Mouse (Mus musculus) heart, postnatal 0 days (tissue): ENCODE measurements around the gene Ypel5. TPM values are rescaled to one million over a fixed set of nuclear protein-coding genes. Genes with fewer than 3 reads are reported as not detected.

Source experiments
- ATAC-seq: fragments of 200-750 bp; cut with Nextera tagmentation; 2 replicates; pipeline ENCODE4 v1.8.0; 2017; ENCODE audit warnings: low read depth, moderate number of reproducible peaks, moderate library complexity; ENCODE audit not compliant: insufficient read depth
- DNase-seq: peaks from one replicate; pipeline ENCODE4 v3.0.0-alpha.2; 2016; ENCODE audit warnings: low spot score
- H3K27ac ChIP-seq: fragments of 300-500 bp; sonication (generic); 2 replicates; pipeline ENCODE4 v1.5.1; 2014; ENCODE audit warnings: low read depth, mild to moderate bottlenecking
- H3K27me3 ChIP-seq: fragments of 300-500 bp; sonication (generic); 2 replicates; pipeline ENCODE4 v1.6.1; 2014; ENCODE audit warnings: low read length, mixed read lengths; ENCODE audit not compliant: control insufficient read depth, insufficient read depth
- H3K36me3 ChIP-seq: fragments of 300-500 bp; sonication (generic); replicated peaks from 2 replicates; pipeline ENCODE4 v1.6.1; 2014; ENCODE audit warnings: low read length, mixed read lengths; ENCODE audit not compliant: control insufficient read depth, insufficient read depth
- H3K4me1 ChIP-seq: fragments of 300-500 bp; sonication (generic); 2 replicates; pipeline ENCODE4 v1.6.1; 2014; ENCODE audit warnings: antibody characterized with exemption; ENCODE audit not compliant: control insufficient read depth, insufficient read depth
- H3K4me2 ChIP-seq: fragments of 300-500 bp; sonication (generic); 2 replicates; pipeline ENCODE4 v1.6.1; 2014; ENCODE audit warnings: low read depth, mild to moderate bottlenecking, low read length, moderate library complexity
- H3K4me3 ChIP-seq: fragments of 300-500 bp; sonication (generic); 2 replicates; pipeline ENCODE4 v1.5.1; 2014; ENCODE audit warnings: low read depth, low read length
- H3K9ac ChIP-seq: fragments of 300-500 bp; sonication (generic); replicated peaks from 2 replicates; pipeline ENCODE4 v1.6.1; 2014; ENCODE audit warnings: low read depth, low read length, mixed read lengths
- H3K9me3 ChIP-seq: fragments of 300-500 bp; sonication (generic); replicated peaks from 2 replicates; pipeline ENCODE4 v1.6.1; 2016; ENCODE audit warnings: low read length; ENCODE audit not compliant: control insufficient read depth
- CTCF ChIP-seq: IDR thresholded peaks from 2 replicates; pipeline ENCODE4 v1.5.1; 2016; ENCODE audit warnings: antibody characterized with exemption, control low read depth, low read depth
- EP300 ChIP-seq: IDR thresholded peaks from 2 replicates; pipeline ENCODE4 v1.6.1; 2016; ENCODE audit warnings: antibody characterized with exemption, low read depth
- WGBS: fragments of 180-500 bp; shearing (Covaris S2); extraction: QIAGEN DNeasy Blood & Tissue Kit; methylation state at CpG from one replicate; pipeline ENCODE4 v1.1.7; 2014; 5-methylcytosine and 5-hydroxymethylcytosine counted together
- polyA plus RNA-seq: library from polyadenylated mRNA; unstranded; fragments of >200 nt; fragmentation: Nextera tagmentation; extraction: Ambion mirVana; gene quantifications from 2 replicates; pipeline ENCODE4 v1.2.1, GENCODE M21; 2015
- total RNA-seq: library from RNA; depleted of rRNA; stranded (reverse); fragments of >200 nt; gene quantifications from 2 replicates; pipeline ENCODE4 v1.2.3, GENCODE M21; 2014; ENCODE audit warnings: low replicate concordance

Gene Ypel5
- total and polyA plus RNA-seq, 2 experiments from 2014 or later, result 39.0 to 63.3 TPM

DNA sequence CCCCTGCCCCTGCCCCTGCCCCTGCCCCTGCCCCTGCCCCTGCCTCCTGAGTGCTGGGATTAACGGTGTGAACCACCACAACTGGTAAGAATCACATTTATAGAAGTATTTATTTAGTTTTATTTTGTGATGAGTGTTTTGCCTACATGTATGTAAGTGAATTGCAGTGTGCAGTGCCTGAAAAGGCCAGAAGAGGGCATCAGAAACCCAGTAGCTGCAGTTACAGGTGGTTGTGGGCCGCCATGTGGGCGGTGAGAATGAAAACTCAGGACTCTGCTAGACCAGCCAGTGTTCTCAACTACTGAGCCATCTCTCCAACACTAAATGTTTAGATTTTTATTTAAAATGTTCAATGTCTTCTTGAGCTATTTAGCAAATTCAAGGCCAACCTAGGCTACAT, 39.7 kb upstream of the Ypel5 start:
- H3K4me2 ChIP-seq, result no peak overlapping the region
- DNase-seq (no peak), ATAC-seq (no peak)
- H3K4me3 ChIP-seq, result no peak overlapping the region
- H3K4me1 ChIP-seq, result no peaks in the 10 kb centered on the region
- TF ChIP-seq CTCF (no peak), EP300 (no peak)
- no peaks in the 10 kb centered on the region for H3K27me3 ChIP-seq
- H3K36me3 ChIP-seq, result no peaks in the 10 kb centered on the region
- H3K27ac ChIP-seq, result no peak overlapping the region
- no peak overlapping the region for H3K9ac ChIP-seq
- WGBS, result 99% methylated on average over 3 of the region's 3 CpGs
- H3K9me3 ChIP-seq, result no peaks in the 10 kb centered on the region

- DNase-seq, result peak; percentile 74
- TF ChIP-seq CTCF, result peak; percentile 83
- TF ChIP-seq EP300, result no peak
- Histone ChIP-seq H3K4me2 (no peak overlapping the region), H3K9ac (no peak overlapping the region), H3K4me3 (no peak overlapping the region), H3K4me1 (no peaks in the 10 kb centered on the region), H3K36me3 (no peaks in the 10 kb centered on the region), H3K27me3 (no peaks in the 10 kb centered on the region), H3K9me3 (no peaks in the 10 kb centered on the region), H3K27ac (no peak overlapping the region)
- 6% methylated on average over 2 of the region's 2 CpGs for WGBS
- ATAC-seq, result peak; percentile 64; the same call in 1 of the 2 replicates
These were observed 38.4 kb upstream of the Ypel5 start for GRCm38 (mm10) chr17:72797867-72798266.

DNA sequence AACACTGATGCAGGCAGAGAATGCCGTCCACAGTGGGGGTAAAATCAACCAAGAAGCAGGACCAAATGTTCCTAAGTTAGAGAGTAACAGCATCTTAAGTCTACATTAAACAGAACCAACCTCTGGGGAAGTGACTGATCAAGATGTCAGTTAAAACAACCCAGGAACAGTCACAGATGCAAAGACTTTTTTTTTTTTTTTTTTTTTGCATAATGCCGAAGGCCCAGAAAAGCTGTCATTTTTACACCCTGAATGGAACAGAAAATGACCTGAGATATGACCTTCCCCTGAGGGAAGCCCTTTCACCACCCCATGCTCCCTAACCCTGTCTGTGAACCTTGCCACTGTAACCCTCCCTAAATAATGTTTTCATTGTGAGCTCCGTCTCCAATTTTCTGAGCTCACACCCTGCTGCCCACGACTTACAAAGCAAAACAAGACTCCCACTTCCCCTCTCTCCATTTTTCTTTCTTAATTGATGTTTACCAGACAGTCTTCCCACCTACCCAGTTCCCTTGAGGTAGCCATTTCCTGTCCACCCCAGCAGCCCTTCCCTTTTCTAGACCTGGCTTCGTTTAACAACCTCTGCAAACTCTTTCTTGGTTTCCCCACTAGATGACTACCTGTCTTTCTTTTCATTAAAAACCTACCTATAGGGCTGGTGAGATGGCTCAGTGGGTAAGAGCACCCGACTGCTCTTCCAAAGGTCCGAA, 26.2 kb upstream of the Ypel5 start:
- DNase-seq, result no peak
- no peak overlapping the region for H3K27ac ChIP-seq
- H3K4me1 ChIP-seq, result no peaks in the 10 kb centered on the region
- TF ChIP-seq CTCF, result no peak
- no peak for TF ChIP-seq EP300
- 50% methylated on average over 7 of the region's 7 CpGs for WGBS
- no peaks in the 10 kb centered on the region for H3K9me3 ChIP-seq
- no peak overlapping the region for H3K4me3 ChIP-seq
- no peak overlapping the region for H3K4me2 ChIP-seq
- H3K36me3 ChIP-seq, result no peaks in the 10 kb centered on the region
- no peak overlapping the region for H3K9ac ChIP-seq
- no peaks in the 10 kb centered on the region for H3K27me3 ChIP-seq
- ATAC-seq, result no peak

GRCm38 (mm10) chr17:72813419-72814315, 22.6 kb upstream of the Ypel5 start:
- 12% methylated on average over 12 of the region's 12 CpGs for WGBS
- no peaks in the 10 kb centered on the region for H3K36me3 ChIP-seq
- H3K27me3 ChIP-seq, result no peaks in the 10 kb centered on the region
- no peaks in the 10 kb centered on the region for H3K4me1 ChIP-seq
- no peak overlapping the region for H3K4me2 ChIP-seq
- ATAC-seq, result no peak
- no peak for TF ChIP-seq EP300
- peak; percentile 83 for TF ChIP-seq CTCF
- H3K9me3 ChIP-seq, result no peaks in the 10 kb centered on the region
- H3K4me3 ChIP-seq, result no peak overlapping the region
- no peak overlapping the region for H3K9ac ChIP-seq
- H3K27ac ChIP-seq, result no peak overlapping the region
- DNase-seq, result peak; percentile 55

GRCm38 (mm10) chr17:72817574-72817973, 18.7 kb upstream of the Ypel5 start:
- H3K4me2 ChIP-seq, result no peak overlapping the region
- H3K9ac ChIP-seq, result no peak overlapping the region
- ATAC-seq, result no peak
- H3K27ac ChIP-seq, result no peak overlapping the region
- no peaks in the 10 kb centered on the region for H3K9me3 ChIP-seq
- no peak for DNase-seq
- WGBS, result 86% methylated on average over 5 of the region's 5 CpGs
- H3K36me3 ChIP-seq, result no peaks in the 10 kb centered on the region
- TF ChIP-seq EP300 (no peak), CTCF (no peak)
- no peaks in the 10 kb centered on the region for H3K27me3 ChIP-seq
- no peak overlapping the region for H3K4me3 ChIP-seq
- H3K4me1 ChIP-seq, result peaks cover 10% of the 10 kb centered on the region
